Mouse (Mus musculus) thymus, adult 2 months (tissue): ENCODE results near the gene Ghsr. TPM values are rescaled to one million over a fixed set of nuclear protein-coding genes. Genes with fewer than 3 reads are reported as not detected.

Experiments
- DNase-seq: peaks from one replicate; pipeline ENCODE4 v3.0.0; 2021
- H3K27ac ChIP-seq: fragments of 200-500 bp; 2 replicates; pipeline ENCODE4 v1.5.1; 2012; ENCODE audit warnings: low read length, control low read depth; ENCODE audit not compliant: control insufficient read depth, insufficient read depth
- H3K27me3 ChIP-seq: fragments of 200-500 bp; 2 replicates; pipeline ENCODE4 v1.6.1; 2012; ENCODE audit warnings: mild to moderate bottlenecking, low read length, moderate library complexity, mixed read lengths; ENCODE audit not compliant: control insufficient read depth, insufficient read depth
- H3K36me3 ChIP-seq: fragments of 200-500 bp; 2 replicates; pipeline ENCODE4 v1.6.1; 2012; ENCODE audit warnings: mild to moderate bottlenecking, low read length, moderate library complexity; ENCODE audit not compliant: control insufficient read depth, insufficient read depth
- H3K4me1 ChIP-seq: fragments of 200-500 bp; replicated peaks from 2 replicates; pipeline ENCODE4 v1.6.1; 2012; ENCODE audit warnings: low read length; ENCODE audit not compliant: control insufficient read depth, insufficient read depth
- H3K4me3 ChIP-seq: fragments of 200-500 bp; 2 replicates; pipeline ENCODE4 v1.5.1; 2012; ENCODE audit warnings: mild to moderate bottlenecking, low read length, control low read depth, moderate library complexity; ENCODE audit not compliant: control insufficient read depth, insufficient read depth
- CTCF ChIP-seq: fragments of 200-500 bp; IDR thresholded peaks from 2 replicates; pipeline ENCODE4 v1.5.1; 2012; ENCODE audit warnings: mild to moderate bottlenecking, control low read depth, low read length, moderate library complexity, borderline replicate concordance; ENCODE audit not compliant: control insufficient read depth, poor library complexity, insufficient read depth; ENCODE audit errors: extremely low read depth
- POLR2A ChIP-seq: fragments of 200-500 bp; IDR thresholded peaks from 2 replicates; pipeline ENCODE4 v1.6.1; 2012; ENCODE audit warnings: mild to moderate bottlenecking, low read length, control low read depth, moderate library complexity; ENCODE audit not compliant: control insufficient read depth, poor library complexity, insufficient read depth; ENCODE audit errors: extremely low read depth
- WGBS: fragments of 180-500 bp; shearing (Covaris S2); methylation state at CpG from one replicate; pipeline ENCODE4 v1.1.7; 2018; 5-methylcytosine and 5-hydroxymethylcytosine counted together
- polyA plus RNA-seq: library from polyadenylated mRNA; depleted of rRNA; stranded (reverse); fragments of >200 nt; gene quantifications from 2 replicates; pipeline ENCODE4 v1.2.3, GENCODE M21; 2012

Ghsr gene
- polyA plus RNA-seq, 1 experiment = 0.13 TPM

GRCm38 (mm10) chr3:27406440-27406839, 35.3 kb downstream of the Ghsr start:
- Histone ChIP-seq H3K4me1 (no peaks in the 10 kb centered on the region), H3K27me3 (no peaks in the 10 kb centered on the region), H3K27ac (no peak overlapping the region), H3K4me3 (no peak overlapping the region), H3K36me3 (no peaks in the 10 kb centered on the region)
- no peak for DNase-seq
- no peak for TF ChIP-seq CTCF
- no peak for TF ChIP-seq POLR2A
- 91% methylated on average over 3 of the region's 3 CpGs for WGBS

GRCm38 (mm10) chr3:27408564-27408963, 37.4 kb downstream of the Ghsr start:
- H3K36me3 ChIP-seq = no peaks in the 10 kb centered on the region
- WGBS = 80% methylated on average over 2 of the region's 2 CpGs
- TF ChIP-seq CTCF (no peak), POLR2A (no peak)

GRCm38 (mm10) chr3:27411286-27411685, 40.1 kb downstream of the Ghsr start:
- Histone ChIP-seq H3K36me3 (no peaks in the 10 kb centered on the region), H3K4me1 (no peaks in the 10 kb centered on the region), H3K27ac (no peak overlapping the region), H3K27me3 (no peaks in the 10 kb centered on the region), H3K4me3 (no peak overlapping the region)
- no peak for TF ChIP-seq POLR2A
- TF ChIP-seq CTCF = no peak
- no peak for DNase-seq
- 90% methylated on average over 2 of the region's 2 CpGs for WGBS

More at GRCm38 (mm10) chr3:27408564-27408963, 37.4 kb downstream of the Ghsr start:
- Histone ChIP-seq H3K4me1 (no peaks in the 10 kb centered on the region), H3K27ac (no peak overlapping the region), H3K4me3 (no peak overlapping the region), H3K27me3 (no peaks in the 10 kb centered on the region)
- DNase-seq = no peak

- H3K27me3 ChIP-seq = no peaks in the 10 kb centered on the region
- no peak overlapping the region for H3K27ac ChIP-seq
- no peak for TF ChIP-seq CTCF
- TF ChIP-seq POLR2A = no peak
- H3K4me1 ChIP-seq = no peaks in the 10 kb centered on the region
- DNase-seq = no peak
- H3K4me3 ChIP-seq = no peak overlapping the region
- 88% methylated on average over 3 of the region's 3 CpGs for WGBS
- H3K36me3 ChIP-seq = no peaks in the 10 kb centered on the region
Measured at GRCm38 (mm10) chr3:27413566-27413965, 42.4 kb downstream of the Ghsr start.

GRCm38 (mm10) chr3:27416786-27417185, 45.6 kb downstream of the Ghsr start:
- no peak overlapping the region for H3K27ac ChIP-seq
- 97% methylated on average over 10 of the region's 10 CpGs for WGBS
- peaks cover 18% of the 10 kb centered on the region for H3K4me1 ChIP-seq
- no peak for TF ChIP-seq CTCF
- TF ChIP-seq POLR2A = no peak
- no peaks in the 10 kb centered on the region for H3K36me3 ChIP-seq
- no peak for DNase-seq
- H3K4me3 ChIP-seq = no peak overlapping the region
- H3K27me3 ChIP-seq = no peaks in the 10 kb centered on the region

GRCm38 (mm10) chr3:27418602-27419001, 47.5 kb downstream of the Ghsr start:
- Histone ChIP-seq H3K27me3 (no peaks in the 10 kb centered on the region), H3K4me1 (peaks cover 25% of the 10 kb centered on the region), H3K36me3 (no peaks in the 10 kb centered on the region), H3K4me3 (no peak overlapping the region), H3K27ac (no peak overlapping the region)
- TF ChIP-seq POLR2A (no peak), CTCF (no peak)
- no peak for DNase-seq
- WGBS = 97% methylated on average over 8 of the region's 8 CpGs

GRCm38 (mm10) chr3:27421980-27422379, 50.8 kb downstream of the Ghsr start:
- Histone ChIP-seq H3K27ac (no peak overlapping the region), H3K4me1 (peaks cover 25% of the 10 kb centered on the region), H3K27me3 (no peaks in the 10 kb centered on the region), H3K4me3 (no peak overlapping the region), H3K36me3 (no peaks in the 10 kb centered on the region)
- no peak for DNase-seq
- 95% methylated on average over 12 of the region's 12 CpGs for WGBS
- no peak for TF ChIP-seq CTCF
- no peak for TF ChIP-seq POLR2A
